Mouse (Mus musculus): ENCODE results near the gene Plekhg5. TPM values are rescaled to one million over a fixed set of nuclear protein-coding genes. Genes with fewer than 3 reads are reported as not detected.

Gene Plekhg5
- polyA plus RNA-seq, 1 experiment, result 22.2 TPM

DNA sequence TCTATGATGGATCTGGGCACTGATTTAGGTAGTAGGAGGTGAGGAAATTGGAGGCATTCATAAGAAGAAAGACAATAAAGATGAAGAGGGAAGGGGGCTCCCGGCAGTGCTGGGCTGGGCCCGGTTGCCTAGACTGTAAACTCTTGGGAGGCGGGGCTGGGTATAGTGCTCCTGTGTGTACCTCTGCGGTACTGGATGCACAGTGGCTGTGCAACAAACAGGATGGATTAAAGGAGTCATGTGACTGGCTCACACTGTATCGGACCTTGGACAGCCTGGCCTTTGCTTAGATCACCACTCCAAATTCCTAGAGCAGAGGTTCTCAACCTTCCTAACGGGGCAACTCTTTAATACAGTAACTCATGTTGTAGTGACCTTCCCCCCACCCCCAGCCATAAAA is 89.3 kb downstream of the Plekhg5 start:
- WGBS, result 51% methylated on average over 6 of the region's 6 CpGs
- H3K27ac ChIP-seq (ENCODE audit: insufficient read depth, low read depth, low read length), result peak overlapping the region; percentile 65
- DNase-seq, result peak; percentile 84
- H3K4me1 ChIP-seq (ENCODE audit: control insufficient read depth, insufficient read depth, low read length), result peaks cover 18% of the 10 kb centered on the region
- no peaks in the 10 kb centered on the region for H3K36me3 ChIP-seq (ENCODE audit: control insufficient read depth, insufficient read depth, low read length)
- H3K27me3 ChIP-seq (replicated peaks; ENCODE audit: control insufficient read depth, insufficient read depth, low read length), result no peaks in the 10 kb centered on the region
- TF ChIP-seq POLR2A (IDR thresholded peaks at IDR 0.05; ENCODE audit: low read depth, low read length), result no peak
- TF ChIP-seq CTCF (conservative IDR thresholded peaks at IDR 0.05; ENCODE audit: insufficient read depth, insufficient read length, low read depth, low read length), result no peak
- H3K4me3 ChIP-seq (ENCODE audit: insufficient read depth, low read depth, low read length), result no peak overlapping the region

GRCm38 (mm10) chr4:152162748-152163147 is 90.5 kb downstream of the Plekhg5 start:
- H3K4me1 ChIP-seq (ENCODE audit: control insufficient read depth, insufficient read depth, low read length), result peaks cover 18% of the 10 kb centered on the region
- no peak overlapping the region for H3K27ac ChIP-seq (ENCODE audit: insufficient read depth, low read depth, low read length)
- WGBS, result 57% methylated on average over 2 of the region's 2 CpGs
- H3K4me3 ChIP-seq (ENCODE audit: insufficient read depth, low read depth, low read length), result no peak overlapping the region
- DNase-seq, result no peak
- no peaks in the 10 kb centered on the region for H3K27me3 ChIP-seq (replicated peaks; ENCODE audit: control insufficient read depth, insufficient read depth, low read length)
- TF ChIP-seq CTCF (conservative IDR thresholded peaks at IDR 0.05; ENCODE audit: insufficient read depth, insufficient read length, low read depth, low read length) (no peak), POLR2A (IDR thresholded peaks at IDR 0.05; ENCODE audit: low read depth, low read length) (no peak)
- no peaks in the 10 kb centered on the region for H3K36me3 ChIP-seq (ENCODE audit: control insufficient read depth, insufficient read depth, low read length)

Other genes starting within 250 kb of the Plekhg5 start
- 7.7 and 7.8 TPM in 2 replicates for gene Camta1, start 210.6 kb upstream of the Plekhg5 start, polyA plus RNA-seq (2012; rRNA removed)
- 70.0 and 76.1 TPM in 2 replicates for gene Dnajc11, start 138.8 kb upstream of the Plekhg5 start, polyA plus RNA-seq (2012; rRNA removed)
- 30.6 and 33.7 TPM in 2 replicates for gene Thap3, start 83.5 kb upstream of the Plekhg5 start, polyA plus RNA-seq (2012; rRNA removed)
- 4.9 and 5.5 TPM in 2 replicates for gene Phf13, start 76.2 kb upstream of the Plekhg5 start, polyA plus RNA-seq (2012; rRNA removed)
- gene Klhl21, start 63.7 kb upstream of the Plekhg5 start, polyA plus RNA-seq (2012; rRNA removed), result 23.0 and 26.7 TPM in 2 replicates
- gene Zbtb48, start 44.8 kb upstream of the Plekhg5 start, polyA plus RNA-seq (2012; rRNA removed), result 11.0 and 13.8 TPM in 2 replicates
- 0.12 and 0.22 TPM in 2 replicates for gene Tas1r1, start 33.9 kb upstream of the Plekhg5 start, polyA plus RNA-seq (2012; rRNA removed)
- 18.1 and 19.8 TPM in 2 replicates for gene Nol9, start 33.2 kb upstream of the Plekhg5 start, polyA plus RNA-seq (2012; rRNA removed)
- gene Tnfrsf25, start 43.4 kb downstream of the Plekhg5 start, polyA plus RNA-seq (2012; rRNA removed), result 3.3 and 4.4 TPM in 2 replicates
- 48.3 and 57.5 TPM in 2 replicates for gene Espn, start 79.9 kb downstream of the Plekhg5 start, polyA plus RNA-seq (2012; rRNA removed)
- 0.81 and 1.0 TPM in 2 replicates for gene Hes2, start 86.4 kb downstream of the Plekhg5 start, polyA plus RNA-seq (2012; rRNA removed)
- gene Acot7, start 105.6 kb downstream of the Plekhg5 start, polyA plus RNA-seq (2012; rRNA removed), result 80.2 and 90.1 TPM in 2 replicates
- gene Gpr153, start 201.7 kb downstream of the Plekhg5 start, polyA plus RNA-seq (2012; rRNA removed), result 6.9 and 9.5 TPM in 2 replicates
- gene Hes3, start 219.2 kb downstream of the Plekhg5 start, polyA plus RNA-seq (2012; rRNA removed), result not detected in 2 replicates
- gene Icmt, start 224.7 kb downstream of the Plekhg5 start, polyA plus RNA-seq (2012; rRNA removed), result 31.2 and 32.5 TPM in 2 replicates
- gene Rnf207, start 246.5 kb downstream of the Plekhg5 start, polyA plus RNA-seq (2012; rRNA removed), result 0.19 and 0.67 TPM in 2 replicates

All from kidney, adult 2 months (tissue).